Mouse (Mus musculus) liver, embryonic 12.5 days (tissue): Measurements from ENCODE around the gene Prdm10. TPM values are rescaled to one million over a fixed set of nuclear protein-coding genes. Genes with fewer than 3 reads are reported as not detected.

Source experiments
- ATAC-seq: fragments of 200-750 bp; cut with Nextera tagmentation; 2 replicates; pipeline ENCODE4 v1.8.0; 2017; ENCODE audit warnings: moderate number of reproducible peaks, mild to moderate bottlenecking, moderate library complexity
- H3K27ac ChIP-seq: fragments of 300-500 bp; sonication (generic); 2 replicates; pipeline ENCODE4 v1.5.1; 2016; ENCODE audit warnings: mild to moderate bottlenecking
- H3K27me3 ChIP-seq: fragments of 300-500 bp; sonication (generic); replicated peaks from 2 replicates; pipeline ENCODE4 v1.6.1; 2016; ENCODE audit warnings: mild to moderate bottlenecking, moderate library complexity
- H3K36me3 ChIP-seq: fragments of 300-500 bp; sonication (generic); 2 replicates; pipeline ENCODE4 v1.6.1; 2016; ENCODE audit warnings: mild to moderate bottlenecking, moderate library complexity
- H3K4me1 ChIP-seq: fragments of 300-500 bp; sonication (generic); 2 replicates; pipeline ENCODE4 v1.6.1; 2016
- H3K4me2 ChIP-seq: fragments of 300-500 bp; sonication (generic); 2 replicates; pipeline ENCODE4 v1.6.1; 2016; ENCODE audit warnings: mild to moderate bottlenecking, moderate library complexity
- H3K4me3 ChIP-seq: fragments of 300-500 bp; sonication (generic); 2 replicates; pipeline ENCODE4 v1.5.1; 2016; ENCODE audit warnings: mild to moderate bottlenecking, moderate library complexity
- H3K9ac ChIP-seq: fragments of 300-500 bp; sonication (generic); 2 replicates; pipeline ENCODE4 v1.6.1; 2016; ENCODE audit warnings: mild to moderate bottlenecking, moderate library complexity
- H3K9me3 ChIP-seq: fragments of 300-500 bp; sonication (generic); replicated peaks from 2 replicates; pipeline ENCODE4 v1.6.1; 2016; ENCODE audit warnings: mild to moderate bottlenecking, moderate library complexity
- WGBS: fragments of 180-500 bp; shearing (Covaris S2); methylation state at CpG from one replicate; pipeline ENCODE4 v1.1.7; 2016; ENCODE audit not compliant: insufficient replicate concordance; 5-methylcytosine and 5-hydroxymethylcytosine counted together
- polyA plus RNA-seq: library from polyadenylated mRNA; unstranded; fragments of >200 nt; fragmentation: Nextera tagmentation; extraction: Ambion mirVana; gene quantifications from 2 replicates; pipeline ENCODE4 v1.2.1, GENCODE M21; 2016

The Prdm10 gene
- polyA plus RNA-seq, 1 experiment from 2014 or later, result 4.7 TPM

GRCm38 (mm10) chr9:31430011-31430410 lies 149.7 kb downstream of the Prdm10 start:
- Histone ChIP-seq H3K36me3 (no peaks in the 10 kb centered on the region), H3K9me3 (no peaks in the 10 kb centered on the region), H3K9ac (no peak overlapping the region), H3K27ac (no peak overlapping the region), H3K27me3 (no peaks in the 10 kb centered on the region), H3K4me2 (no peak overlapping the region), H3K4me1 (no peaks in the 10 kb centered on the region), H3K4me3 (no peak overlapping the region)
- WGBS, result 60% methylated on average over 9 of the region's 9 CpGs
- ATAC-seq, result no peak

Other genes starting within 250 kb of the Prdm10 start
- 10.2 and 10.4 TPM in 2 replicates for gene Zbtb44, start 249.9 kb upstream of the Prdm10 start, polyA plus RNA-seq
- 0.28 and 0.38 TPM in 2 replicates for gene St14, start 148.7 kb upstream of the Prdm10 start, polyA plus RNA-seq
- gene Aplp2, start 68.7 kb upstream of the Prdm10 start, polyA plus RNA-seq, result 210 and 212 TPM in 2 replicates
- 8.6 and 9.3 TPM in 2 replicates for gene Nfrkb, start 105.7 kb downstream of the Prdm10 start, polyA plus RNA-seq
- gene Tmem45b, start 183.9 kb downstream of the Prdm10 start, polyA plus RNA-seq, result not detected in 2 replicates